23 mouse cellular contexts compared by ENCODE assay signal in genomic region chr2:40660408-40660807, GRCm38 (mm10).
DNase-seq lines count a peak whose midpoint lies in the region; ATAC-seq and TF ChIP-seq lines count a peak whose summit lies in the region.
"Had no signal": no experiment of that assay in that cellular context is flagged by ENCODE, and none has a peak within 500 bp of the region (broad histone marks: within the 10 kb centered on the region; RNA-seq: fewer than 3 reads in every experiment).

No protein-coding gene starts in this region.

- no peak overlapping the region for H3K4me2 ChIP-seq in lung, postnatal 0 days (replicated peaks; ENCODE audit: low read depth, low read length)
- no peak overlapping the region for H3K4me2 ChIP-seq in midbrain, embryonic 11.5 days
- H3K4me2 ChIP-seq: embryonic facial prominence, embryonic 12.5 days; forebrain, embryonic 15.5 days; hindbrain, embryonic 12.5 days had no signal

- H3K4me3 ChIP-seq in lung, postnatal 0 days (ENCODE audit: low read depth, low read length): no peak overlapping the region
- no peak overlapping the region for H3K4me3 ChIP-seq in midbrain, embryonic 11.5 days (ENCODE audit: low read depth, low read length)
- H3K4me3 ChIP-seq: embryonic facial prominence, embryonic 12.5 days; forebrain, embryonic 15.5 days; heart, embryonic 10.5 days; hindbrain, embryonic 12.5 days had no signal

- ATAC-seq in frontal cortex, adult (ENCODE audit: low TSS enrichment): peak; percentile 99
- ATAC-seq in lung, postnatal 0 days: no peak
- no peak for ATAC-seq in midbrain, embryonic 11.5 days (ENCODE audit: low FRiP score)
- ATAC-seq: CD4-positive, CD25-positive, alpha-beta regulatory T cell, adult 4 months; forebrain, embryonic 15.5 days; hindbrain, embryonic 16.5 days had no signal

- intact Hi-C loops in left cerebral cortex, postnatal 36 days (cut with DNase I): no loop called here

- H3K36me3 ChIP-seq in lung, postnatal 0 days (ENCODE audit: insufficient read depth, low read length): no peaks in the 10 kb centered on the region
- H3K36me3 ChIP-seq in midbrain, embryonic 11.5 days (ENCODE audit: control insufficient read depth, insufficient read depth, low read length): no peaks in the 10 kb centered on the region
- H3K36me3 ChIP-seq: embryonic facial prominence, embryonic 12.5 days; forebrain, embryonic 15.5 days; G1E; heart, embryonic 10.5 days; hindbrain, embryonic 12.5 days had no signal

- H3K27ac ChIP-seq in lung, postnatal 0 days (ENCODE audit: low read length): no peak overlapping the region
- no peak overlapping the region for H3K27ac ChIP-seq in midbrain, embryonic 11.5 days (ENCODE audit: low read depth, low read length)
- H3K27ac ChIP-seq: embryonic facial prominence, embryonic 12.5 days; forebrain, embryonic 15.5 days; heart, embryonic 10.5 days; hindbrain, embryonic 12.5 days had no signal

- no peak for TF ChIP-seq CTCF in lung, postnatal 0 days (IDR thresholded peaks at IDR 0.05)

- TF ChIP-seq EP300 in lung, postnatal 0 days (IDR thresholded peaks at IDR 0.05): no peak

- no peak overlapping the region for H3K9ac ChIP-seq in lung, postnatal 0 days (replicated peaks; ENCODE audit: low read depth)
- no peak overlapping the region for H3K9ac ChIP-seq in midbrain, embryonic 11.5 days (ENCODE audit: low read length)
- H3K9ac ChIP-seq: embryonic facial prominence, embryonic 12.5 days; forebrain, embryonic 15.5 days; hindbrain, embryonic 12.5 days had no signal

- no peaks in the 10 kb centered on the region for H3K9me3 ChIP-seq in lung, postnatal 0 days (ENCODE audit: low read length)
- H3K9me3 ChIP-seq in midbrain, embryonic 11.5 days (ENCODE audit: control insufficient read depth, low read length): no peaks in the 10 kb centered on the region
- H3K9me3 ChIP-seq: embryonic facial prominence, embryonic 12.5 days; forebrain, embryonic 15.5 days; G1E; heart, embryonic 10.5 days; hindbrain, embryonic 12.5 days had no signal

- no peaks in the 10 kb centered on the region for H3K27me3 ChIP-seq in lung, postnatal 0 days (replicated peaks; ENCODE audit: insufficient read depth, low read length)
- H3K27me3 ChIP-seq in midbrain, embryonic 11.5 days (ENCODE audit: control insufficient read depth, insufficient read depth, low read length): no peaks in the 10 kb centered on the region
- H3K27me3 ChIP-seq: embryonic facial prominence, embryonic 12.5 days; forebrain, embryonic 15.5 days; hindbrain, embryonic 12.5 days had no signal

- H3K4me1 ChIP-seq in lung, postnatal 0 days (ENCODE audit: insufficient read depth, low read depth, low read length): no peaks in the 10 kb centered on the region
- H3K4me1 ChIP-seq in midbrain, embryonic 11.5 days (ENCODE audit: control insufficient read depth, insufficient read depth, low read length): no peaks in the 10 kb centered on the region
- H3K4me1 ChIP-seq: embryonic facial prominence, embryonic 12.5 days; forebrain, embryonic 15.5 days; heart, embryonic 10.5 days; hindbrain, embryonic 12.5 days had no signal

- WGBS in lung, postnatal 0 days: 77% methylated on average over 2 of the region's 2 CpGs
- WGBS in midbrain, embryonic 11.5 days: 80% methylated on average over 2 of the region's 2 CpGs

- DNase-seq in frontal cortex, postnatal 10 days (ENCODE audit: low spot score in 2 of 2): no peak
- DNase-seq in left cerebral cortex, adult 18-20 months (ENCODE audit: low spot score in 2 of 2): peak; percentile 9 to 18
- DNase-seq in left cerebral cortex, postnatal 36 days (ENCODE audit: low spot score in 2 of 2): no peak
- peak; percentile 22 to 42 for DNase-seq in left cerebral cortex, adult 9 months (ENCODE audit: low spot score in 2 of 2)
- no peak for DNase-seq in lung, postnatal 0 days (ENCODE audit: low spot score)
- no peak for DNase-seq in midbrain, embryonic 11.5 days (ENCODE audit: low spot score, missing footprints)
- DNase-seq: adrenal gland, adult 8-10 months; B cell, adult 2 months; cerebellum, adult 11-12 months; cerebellum, adult 9-10 months; cerebellum, postnatal 25 days; gastrocnemius, postnatal 36 days; heart, adult 18-20 months; heart, postnatal 10 days; heart, postnatal 4 days had no signal

Comparison
In these comparisons a context has a peak if more than half of its experiments do, and no peak if none do; other contexts are left out.
1. DNase-seq: peak in left cerebral cortex, adult 18-20 months (2 of 2) and left cerebral cortex, adult 9 months (2 of 2); none in frontal cortex, postnatal 10 days (0 of 2), left cerebral cortex, postnatal 36 days (0 of 2), lung, postnatal 0 days (single experiment) and midbrain, embryonic 11.5 days (single experiment).